Mouse (Mus musculus): ENCODE data around the gene Hnrnph1. TPM values are rescaled to one million over a fixed set of nuclear protein-coding genes. Genes with fewer than 3 reads are reported as not detected.
A peak's percentile ranks its signal among the peaks of the same experiment; 100 is the strongest.

Gene Hnrnph1
- total and polyA plus RNA-seq, 3 experiments = 239 to 829 (median 428) TPM

DNA sequence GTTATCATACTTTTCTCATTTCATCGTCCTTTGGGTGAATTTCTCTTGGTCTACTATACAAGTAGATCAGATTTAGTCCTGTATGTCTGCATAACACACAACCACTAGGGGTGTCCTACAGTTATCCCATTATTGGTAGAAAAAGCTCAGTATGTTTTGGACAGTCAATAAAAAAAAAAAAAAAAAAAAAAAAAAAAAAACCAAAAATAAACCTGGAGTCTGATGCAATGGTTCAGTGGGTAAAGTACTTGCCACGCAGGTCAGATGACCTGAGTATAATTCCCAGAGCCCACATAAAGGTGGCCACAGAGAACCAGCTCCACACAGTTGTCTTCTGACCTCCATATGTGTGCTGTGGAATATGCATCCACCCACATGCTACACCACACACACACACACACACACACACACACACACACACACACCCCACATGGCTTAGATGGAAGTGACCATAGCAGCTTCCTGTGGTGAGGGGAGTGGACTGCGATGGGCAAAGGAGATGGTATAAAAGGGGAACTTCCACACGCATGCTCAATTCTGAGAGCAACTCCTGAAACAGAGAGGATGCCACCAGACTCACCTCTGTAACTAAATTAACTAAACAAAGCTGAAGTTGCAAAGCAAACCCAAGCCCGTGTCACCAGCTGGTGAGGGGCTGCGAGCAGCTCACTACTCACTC is 38.9 kb downstream of the Hnrnph1 start:
- Histone ChIP-seq H3K4me1 (ENCODE audit: control insufficient read depth in 1 of 2, insufficient read depth in 2 of 2) (peaks cover 6 to 33% of the 10 kb centered on the region in 2 experiments), H3K79me2 (replicated peaks; ENCODE audit: control insufficient read depth, extremely low read depth, insufficient read depth, poor library complexity, severe bottlenecking) (no peaks in the 10 kb centered on the region), H3K9ac (ENCODE audit: insufficient read depth, low read depth) (no peak overlapping the region), H3K4me2 (ENCODE audit: insufficient read depth, low read depth, poor library complexity, severe bottlenecking) (no peak overlapping the region), H3K27ac (ENCODE audit: insufficient read depth, low read depth) (no peak overlapping the region), H3K4me3 (replicated peaks in 1 of 3; ENCODE audit: low read depth in 2 of 3, low read length in 2 of 3, poor library complexity in 1 of 3) (no peak overlapping the region), H3K36me3 (replicated peaks in 1 of 2; ENCODE audit: control insufficient read depth in 1 of 2, insufficient read depth in 1 of 2, low read length in 1 of 2) (peaks cover 36 to 62% of the 10 kb centered on the region in 2 experiments), H3K9me3 (replicated peaks; ENCODE audit: low read length) (no peaks in the 10 kb centered on the region), H3K27me3 (replicated peaks) (no peaks in the 10 kb centered on the region)
- dilution Hi-C loops (cut with MboI; ENCODE audit: extremely low pct_ligation_motif_present, extremely low pct_unique_long_range_greater_than_20kb, low sequenced_read_pairs) (no loop called here), in situ Hi-C loops (cut with MboI; ENCODE audit: low pct_ligation_motif_present, low pct_unique_long_range_greater_than_20kb, low sequenced_read_pairs) (no loop called here)
- TF ChIP-seq TBP (conservative IDR thresholded peaks at IDR 0.05; ENCODE audit: low read depth, low read length) = no peak
- peak; percentile 46; the same call in 1 of the 2 replicates for TF ChIP-seq NRF1 (IDR thresholded peaks at IDR 0.05; ENCODE audit: low read depth, low read length)
- peak; percentile 77 for TF ChIP-seq ZNF384 (IDR thresholded peaks at IDR 0.05; ENCODE audit: low read depth, low read length)
- TF ChIP-seq CTCF (conservative IDR thresholded peaks at IDR 0.05 in 1 of 2, IDR thresholded peaks at IDR 0.05 in 1 of 2; ENCODE audit: low read depth in 2 of 2, low read length in 2 of 2) = peak in 1 of 2 experiments; percentile 7; a peak in 1 of 4 replicates
- no peak for TF ChIP-seq MAFK (IDR thresholded peaks at IDR 0.05; ENCODE audit: insufficient replicate concordance, low read length)
- TF ChIP-seq HCFC1 (IDR thresholded peaks at IDR 0.05; ENCODE audit: low read depth, low read length) = no peak
- DNase-seq (ENCODE audit: extremely low read depth) = no peak

DNA sequence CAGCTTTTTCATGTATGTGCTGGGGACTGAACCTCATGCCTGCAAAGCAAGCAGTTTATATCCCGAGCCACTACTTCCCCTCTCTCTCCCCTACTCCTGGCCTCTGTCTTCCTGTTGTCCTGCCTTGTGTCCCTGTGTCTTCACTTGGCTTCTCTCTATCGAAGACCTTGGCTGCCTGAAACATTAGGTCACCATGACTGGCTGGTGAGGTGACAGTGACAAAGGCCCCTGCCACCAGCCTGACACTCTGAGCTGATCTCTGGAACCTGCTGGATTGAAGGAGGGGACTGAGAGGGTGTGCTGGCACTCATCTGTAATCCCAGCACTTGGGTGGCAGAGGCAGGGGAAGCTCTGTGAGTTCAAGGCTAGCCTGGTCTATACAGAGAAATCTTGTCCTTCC is 41.1 kb downstream of the Hnrnph1 start:
- Histone ChIP-seq H3K27me3 (replicated peaks) (no peaks in the 10 kb centered on the region), H3K4me3 (replicated peaks in 1 of 3; ENCODE audit: low read depth in 2 of 3, low read length in 2 of 3, poor library complexity in 1 of 3) (no peak overlapping the region), H3K36me3 (replicated peaks in 1 of 2; ENCODE audit: control insufficient read depth in 1 of 2, insufficient read depth in 1 of 2, low read length in 1 of 2) (peaks cover 41 to 64% of the 10 kb centered on the region in 2 experiments), H3K79me2 (replicated peaks; ENCODE audit: control insufficient read depth, extremely low read depth, insufficient read depth, poor library complexity, severe bottlenecking) (no peaks in the 10 kb centered on the region), H3K4me2 (ENCODE audit: insufficient read depth, low read depth, poor library complexity, severe bottlenecking) (no peak overlapping the region), H3K9ac (ENCODE audit: insufficient read depth, low read depth) (no peak overlapping the region), H3K27ac (ENCODE audit: insufficient read depth, low read depth) (no peak overlapping the region), H3K9me3 (replicated peaks; ENCODE audit: low read length) (no peaks in the 10 kb centered on the region), H3K4me1 (ENCODE audit: control insufficient read depth in 1 of 2, insufficient read depth in 2 of 2) (peaks cover 6 to 44% of the 10 kb centered on the region in 2 experiments)
- TF ChIP-seq USF1 (IDR thresholded peaks at IDR 0.05; ENCODE audit: low read depth, low read length) = no peak
- TF ChIP-seq ZC3H11A (IDR thresholded peaks at IDR 0.05; ENCODE audit: low read depth, low read length) = no peak
- no peak for TF ChIP-seq CTCF (conservative IDR thresholded peaks at IDR 0.05 in 1 of 2, IDR thresholded peaks at IDR 0.05 in 1 of 2; ENCODE audit: low read depth in 2 of 2, low read length in 2 of 2)
- no peak for TF ChIP-seq BHLHE40 (IDR thresholded peaks at IDR 0.05; ENCODE audit: low read depth, low read length)
- no peak for TF ChIP-seq NELFE (IDR thresholded peaks at IDR 0.05; ENCODE audit: low read depth, low read length)
- in situ Hi-C loops (cut with MboI; ENCODE audit: low pct_ligation_motif_present, low pct_unique_long_range_greater_than_20kb, low sequenced_read_pairs) (no loop called here), dilution Hi-C loops (cut with MboI; ENCODE audit: extremely low pct_ligation_motif_present, extremely low pct_unique_long_range_greater_than_20kb, low sequenced_read_pairs) (no loop called here)
- DNase-seq (ENCODE audit: extremely low read depth) = no peak

DNA sequence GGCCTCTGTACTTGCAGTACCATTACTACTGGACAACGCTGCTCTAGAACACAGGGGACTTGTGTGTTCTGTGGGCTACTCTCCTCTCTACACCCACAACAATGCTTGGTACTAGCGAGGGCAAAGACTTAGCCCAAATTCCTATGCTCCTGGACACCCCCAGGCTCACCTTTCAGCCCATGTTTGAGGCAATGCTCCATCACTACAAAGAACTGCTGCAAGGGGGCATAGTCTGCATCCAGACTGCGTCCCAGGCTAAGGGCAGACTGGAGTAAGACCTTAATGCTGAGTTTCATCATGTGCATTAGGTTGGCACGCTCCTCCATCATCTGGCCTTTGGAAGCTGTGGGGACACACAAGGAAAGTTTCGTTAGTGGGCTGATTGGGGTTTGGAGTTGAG is 44.7 kb downstream of the Hnrnph1 start:
- Histone ChIP-seq H3K27me3 (replicated peaks) (no peaks in the 10 kb centered on the region), H3K9ac (ENCODE audit: insufficient read depth, low read depth) (no peak overlapping the region), H3K9me3 (replicated peaks; ENCODE audit: low read length) (no peaks in the 10 kb centered on the region), H3K4me3 (replicated peaks in 1 of 3; ENCODE audit: low read depth in 2 of 3, low read length in 2 of 3, poor library complexity in 1 of 3) (no peak overlapping the region), H3K36me3 (replicated peaks in 1 of 2; ENCODE audit: control insufficient read depth in 1 of 2, insufficient read depth in 1 of 2, low read length in 1 of 2) (peaks cover 26 to 41% of the 10 kb centered on the region in 2 experiments), H3K4me2 (ENCODE audit: insufficient read depth, low read depth, poor library complexity, severe bottlenecking) (no peak overlapping the region), H3K4me1 (ENCODE audit: control insufficient read depth in 1 of 2, insufficient read depth in 2 of 2) (peaks cover 2 to 55% of the 10 kb centered on the region in 2 experiments; a peak in 3 of 4 replicates), H3K79me2 (replicated peaks; ENCODE audit: control insufficient read depth, extremely low read depth, insufficient read depth, poor library complexity, severe bottlenecking) (peaks cover 4% of the 10 kb centered on the region; the same call in 1 of the 2 replicates), H3K27ac (ENCODE audit: insufficient read depth, low read depth) (no peak overlapping the region)
- dilution Hi-C loops (cut with MboI; ENCODE audit: extremely low pct_ligation_motif_present, extremely low pct_unique_long_range_greater_than_20kb, low sequenced_read_pairs) (no loop called here), in situ Hi-C loops (cut with MboI; ENCODE audit: low pct_ligation_motif_present, low pct_unique_long_range_greater_than_20kb, low sequenced_read_pairs) (no loop called here)
- no peak for DNase-seq (ENCODE audit: extremely low read depth)
- TF ChIP-seq ZMIZ1 (IDR thresholded peaks at IDR 0.05; ENCODE audit: low read depth, low read length) (no peak), UBTF (IDR thresholded peaks at IDR 0.05; ENCODE audit: low read depth, low read length) (no peak), TBP (conservative IDR thresholded peaks at IDR 0.05; ENCODE audit: low read depth, low read length) (no peak), MAX (IDR thresholded peaks at IDR 0.05; ENCODE audit: low read length) (no peak), SIN3A (IDR thresholded peaks at IDR 0.05; ENCODE audit: low read length) (no peak)

Data from CH12.LX (cell line).